Mouse (Mus musculus) liver, postnatal 0 days (tissue): ENCODE results near the gene Mapk9. TPM values are rescaled to one million over a fixed set of nuclear protein-coding genes. Genes with fewer than 3 reads are reported as not detected.

ENCODE experiments used
- ATAC-seq: fragments of 200-750 bp; cut with Nextera tagmentation; 2 replicates; pipeline ENCODE4 v1.8.0; 2017; ENCODE audit warnings: mild to moderate bottlenecking, moderate library complexity
- DNase-seq: peaks from one replicate; pipeline ENCODE4 v3.0.0-alpha.2; 2016
- H3K27ac ChIP-seq: fragments of 300-500 bp; sonication (generic); 2 replicates; pipeline ENCODE4 v1.5.1; 2014; ENCODE audit warnings: antibody characterized with exemption, moderate library complexity, mild to moderate bottlenecking, low read depth
- H3K27me3 ChIP-seq: fragments of 300-500 bp; sonication (generic); 2 replicates; pipeline ENCODE4 v1.6.1; 2014; ENCODE audit warnings: low read length, control low read depth, mixed read lengths; ENCODE audit not compliant: insufficient read depth
- H3K36me3 ChIP-seq: fragments of 300-500 bp; sonication (generic); replicated peaks from 2 replicates; pipeline ENCODE4 v1.6.1; 2014; ENCODE audit warnings: mild to moderate bottlenecking, control low read depth, low read length, moderate library complexity, mixed read lengths; ENCODE audit not compliant: insufficient read depth
- H3K4me1 ChIP-seq: fragments of 300-500 bp; sonication (generic); 2 replicates; pipeline ENCODE4 v1.6.1; 2014; ENCODE audit warnings: antibody characterized with exemption, mild to moderate bottlenecking, control low read depth; ENCODE audit not compliant: insufficient read depth
- H3K4me2 ChIP-seq: fragments of 300-500 bp; sonication (generic); 2 replicates; pipeline ENCODE4 v1.6.1; 2014; ENCODE audit warnings: low read depth, mild to moderate bottlenecking, low read length, moderate library complexity, mixed read lengths
- H3K4me3 ChIP-seq: fragments of 300-500 bp; sonication (generic); 2 replicates; pipeline ENCODE4 v1.5.1; 2014; ENCODE audit warnings: low read depth, low read length
- H3K9ac ChIP-seq: fragments of 300-500 bp; sonication (generic); replicated peaks from 2 replicates; pipeline ENCODE4 v1.6.1; 2014; ENCODE audit warnings: mild to moderate bottlenecking, moderate library complexity
- H3K9me3 ChIP-seq: fragments of 300-500 bp; sonication (generic); 2 replicates; pipeline ENCODE4 v1.6.1; 2016; ENCODE audit warnings: mild to moderate bottlenecking, control low read depth, low read length, mixed read lengths
- CTCF ChIP-seq: sonication (generic); IDR thresholded peaks from 2 replicates; pipeline ENCODE4 v1.5.1; 2016; ENCODE audit warnings: antibody characterized with exemption, low read depth
- EP300 ChIP-seq: IDR thresholded peaks from 2 replicates; pipeline ENCODE4 v1.6.1; 2016; ENCODE audit warnings: antibody characterized with exemption, low read depth, mild to moderate bottlenecking
- WGBS: fragments of 180-500 bp; shearing (Covaris S2); extraction: QIAGEN DNeasy Blood & Tissue Kit; methylation state at CpG from one replicate; pipeline ENCODE4 v1.1.7; 2014; ENCODE audit not compliant: insufficient replicate concordance; 5-methylcytosine and 5-hydroxymethylcytosine counted together
- polyA plus RNA-seq: library from polyadenylated mRNA; unstranded; fragments of >200 nt; fragmentation: Nextera tagmentation; extraction: Ambion mirVana; gene quantifications from 2 replicates; pipeline ENCODE4 v1.2.1, GENCODE M21; 2015

The Mapk9 gene
- polyA plus RNA-seq, 1 experiment from 2014 or later: 20.9 TPM

GRCm38 (mm10) chr11:49811099-49811541 is 35.4 kb upstream of the Mapk9 start:
- peak; percentile 31 for DNase-seq
- peaks cover 2% of the 10 kb centered on the region; the same call in 1 of the 2 replicates for H3K4me1 ChIP-seq
- H3K4me3 ChIP-seq: no peak overlapping the region
- TF ChIP-seq CTCF (no peak), EP300 (peak; percentile 50; the same call in 1 of the 2 replicates)
- no peaks in the 10 kb centered on the region for H3K36me3 ChIP-seq
- no peak overlapping the region for H3K9ac ChIP-seq
- no peaks in the 10 kb centered on the region for H3K27me3 ChIP-seq
- no peak overlapping the region for H3K27ac ChIP-seq
- no peaks in the 10 kb centered on the region for H3K9me3 ChIP-seq
- peak; percentile 84 for ATAC-seq
- 41% methylated on average over 8 of the region's 8 CpGs for WGBS
- no peak overlapping the region for H3K4me2 ChIP-seq

GRCm38 (mm10) chr11:49811879-49812278 is 34.7 kb upstream of the Mapk9 start:
- TF ChIP-seq CTCF: no peak
- peak; percentile 34; the same call in 1 of the 2 replicates for TF ChIP-seq EP300
- H3K9ac ChIP-seq: no peak overlapping the region
- peak overlapping the region; percentile 16; the same call in 1 of the 2 replicates for H3K27ac ChIP-seq
- H3K4me1 ChIP-seq: peaks cover 2% of the 10 kb centered on the region; the same call in 1 of the 2 replicates
- no peaks in the 10 kb centered on the region for H3K36me3 ChIP-seq
- no peak overlapping the region for H3K4me3 ChIP-seq
- ATAC-seq (peak; percentile 57), DNase-seq (no peak)
- no peaks in the 10 kb centered on the region for H3K9me3 ChIP-seq
- 0 out of 2 replicates have a peak overlapping the region, but pooled peaks have one; percentile 13 for H3K4me2 ChIP-seq
- 47% methylated on average over 8 of the region's 8 CpGs for WGBS
- H3K27me3 ChIP-seq: no peaks in the 10 kb centered on the region

GRCm38 (mm10) chr11:49818869-49819566 is 27.5 kb upstream of the Mapk9 start:
- ATAC-seq (no peak), DNase-seq (no peak)
- no peak overlapping the region for H3K9ac ChIP-seq
- no peaks in the 10 kb centered on the region for H3K27me3 ChIP-seq
- TF ChIP-seq CTCF: no peak
- H3K4me2 ChIP-seq: no peak overlapping the region
- WGBS: 83% methylated on average over 15 of the region's 15 CpGs
- H3K27ac ChIP-seq: no peak overlapping the region
- H3K4me1 ChIP-seq: no peaks in the 10 kb centered on the region
- H3K36me3 ChIP-seq: no peaks in the 10 kb centered on the region
- no peaks in the 10 kb centered on the region for H3K9me3 ChIP-seq
- H3K4me3 ChIP-seq: no peak overlapping the region

- 82% methylated on average over 7 of the region's 7 CpGs for WGBS
- Histone ChIP-seq H3K27ac (no peak overlapping the region), H3K9ac (no peak overlapping the region), H3K9me3 (no peaks in the 10 kb centered on the region), H3K27me3 (no peaks in the 10 kb centered on the region), H3K36me3 (no peaks in the 10 kb centered on the region), H3K4me1 (no peaks in the 10 kb centered on the region), H3K4me2 (no peak overlapping the region), H3K4me3 (no peak overlapping the region)
- ATAC-seq (no peak), DNase-seq (no peak)
- TF ChIP-seq EP300: no peak
- no peak for TF ChIP-seq CTCF
Observed at GRCm38 (mm10) chr11:49819676-49820075, 26.9 kb upstream of the Mapk9 start.

- TF ChIP-seq EP300 (no peak), CTCF (no peak)
- Histone ChIP-seq H3K36me3 (no peaks in the 10 kb centered on the region), H3K27ac (no peak overlapping the region), H3K4me2 (no peak overlapping the region), H3K4me3 (no peak overlapping the region), H3K4me1 (no peaks in the 10 kb centered on the region), H3K27me3 (no peaks in the 10 kb centered on the region), H3K9ac (no peak overlapping the region), H3K9me3 (no peaks in the 10 kb centered on the region)
- ATAC-seq (no peak), DNase-seq (no peak)
- 82% methylated on average over 2 of the region's 2 CpGs for WGBS
Observed at GRCm38 (mm10) chr11:49820928-49821327, 25.6 kb upstream of the Mapk9 start.

GRCm38 (mm10) chr11:49821546-49821945 is 25.0 kb upstream of the Mapk9 start:
- Histone ChIP-seq H3K36me3 (no peaks in the 10 kb centered on the region), H3K4me1 (no peaks in the 10 kb centered on the region), H3K27me3 (no peaks in the 10 kb centered on the region), H3K9ac (no peak overlapping the region), H3K4me3 (no peak overlapping the region), H3K9me3 (no peaks in the 10 kb centered on the region), H3K4me2 (no peak overlapping the region), H3K27ac (no peak overlapping the region)
- DNase-seq: no peak
- ATAC-seq: no peak
- TF ChIP-seq EP300 (no peak), CTCF (no peak)
- 73% methylated on average over 2 of the region's 2 CpGs for WGBS
